Mouse (Mus musculus) adrenal gland (tissue): ENCODE results near the gene Ric8b.

Experiments used
- intact Hi-C: fragments of 180-260 bp; cut with DNase I; formaldehyde crosslinking; loops from one replicate; pipeline ENCODE4 v1.15.1; 2025

The Ric8b gene

DNA sequence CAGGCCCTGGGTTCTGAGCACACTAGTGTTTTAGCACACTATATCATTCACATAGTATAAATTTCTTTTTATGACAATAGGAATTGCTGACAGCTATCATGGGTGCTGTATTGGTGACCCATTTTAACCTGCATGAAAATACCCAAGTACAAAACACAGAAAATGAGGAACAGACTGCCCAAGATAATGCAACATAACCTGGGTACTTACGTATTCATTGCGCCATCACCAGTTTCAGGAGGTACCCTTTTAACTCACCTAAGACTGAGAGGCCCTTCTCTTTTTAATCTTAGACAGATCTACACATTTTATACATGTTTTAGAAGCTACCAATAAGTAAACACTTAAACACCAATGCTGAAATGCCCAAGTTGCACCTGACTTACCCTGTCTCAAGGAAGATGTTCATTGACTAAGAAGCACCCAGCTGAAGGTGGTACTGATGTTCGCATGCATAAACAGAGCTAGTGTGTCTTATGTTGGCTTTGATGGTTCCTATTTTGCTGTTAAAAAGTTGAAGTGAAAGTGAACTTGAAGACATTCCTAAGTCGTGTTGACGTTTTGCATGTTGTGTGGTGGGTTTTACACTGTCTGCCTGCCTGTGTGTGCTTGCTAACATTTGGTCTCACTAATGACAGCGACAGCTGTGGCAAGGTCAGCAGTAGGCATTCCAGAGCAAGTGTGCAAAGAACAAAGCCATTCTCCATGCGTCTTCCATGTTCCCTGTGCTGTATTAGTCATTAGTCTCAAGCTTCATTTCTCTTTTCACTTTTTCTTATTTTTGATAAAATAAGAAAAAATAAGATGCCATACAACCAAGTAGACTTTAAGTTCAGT, 86.0 kb downstream of the Ric8b start:
- intact Hi-C loops, result no loop called here

- intact Hi-C loops, result no loop called here
Observed at GRCm38 (mm10) chr10:85006573-85007310, 89.3 kb downstream of the Ric8b start.

DNA sequence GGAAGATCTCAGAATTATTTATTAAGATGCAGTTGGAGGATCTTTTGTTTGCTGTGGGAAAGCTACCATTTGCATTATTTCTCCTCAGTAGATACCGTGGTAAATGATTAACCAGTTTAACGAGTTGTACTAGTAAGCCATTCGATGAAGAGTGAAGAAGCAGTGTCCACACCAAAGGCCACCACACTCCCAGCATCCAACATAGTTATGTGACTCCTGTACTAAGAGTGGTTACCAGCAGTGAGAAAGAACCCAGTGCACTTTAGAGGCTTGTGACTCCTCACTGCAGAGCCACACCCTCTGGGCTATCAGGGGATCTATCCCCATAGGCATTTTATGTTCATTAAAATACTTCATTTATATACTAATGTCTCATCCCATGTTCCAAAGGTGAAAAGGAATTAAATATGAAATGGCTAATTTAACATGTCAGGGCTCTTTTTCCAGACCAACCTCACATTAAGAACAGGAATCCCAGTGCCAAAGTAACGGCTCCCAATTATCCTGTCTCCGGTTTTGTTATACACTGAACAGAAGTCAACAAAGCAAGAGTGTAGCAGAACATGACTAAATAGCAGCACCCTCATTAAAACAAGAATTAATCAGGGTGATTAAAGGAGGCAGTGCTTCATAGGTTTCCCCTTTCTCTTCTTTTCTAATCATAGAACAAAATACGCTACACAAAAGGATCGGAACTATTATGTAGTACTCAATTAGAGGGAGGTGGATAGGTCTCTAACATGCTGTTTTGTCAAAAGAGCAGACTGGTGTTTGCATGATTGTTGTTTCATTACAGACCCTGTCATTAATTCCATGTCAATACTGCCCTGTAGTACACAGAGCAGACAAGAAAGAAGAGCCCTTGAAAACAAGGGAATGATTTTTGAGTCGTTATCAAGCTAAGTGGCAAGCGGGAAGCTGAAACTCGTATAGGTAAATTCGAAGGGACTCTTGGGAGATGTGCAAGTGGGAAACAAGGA, 90.7 kb downstream of the Ric8b start:
- intact Hi-C loops, result no loop called here

- intact Hi-C loops, result no loop called here
Observed at GRCm38 (mm10) chr10:85011066-85011465, 93.7 kb downstream of the Ric8b start.

- intact Hi-C loops, result no loop called here
Observed at GRCm38 (mm10) chr10:85013464-85013863, 96.0 kb downstream of the Ric8b start.

DNA sequence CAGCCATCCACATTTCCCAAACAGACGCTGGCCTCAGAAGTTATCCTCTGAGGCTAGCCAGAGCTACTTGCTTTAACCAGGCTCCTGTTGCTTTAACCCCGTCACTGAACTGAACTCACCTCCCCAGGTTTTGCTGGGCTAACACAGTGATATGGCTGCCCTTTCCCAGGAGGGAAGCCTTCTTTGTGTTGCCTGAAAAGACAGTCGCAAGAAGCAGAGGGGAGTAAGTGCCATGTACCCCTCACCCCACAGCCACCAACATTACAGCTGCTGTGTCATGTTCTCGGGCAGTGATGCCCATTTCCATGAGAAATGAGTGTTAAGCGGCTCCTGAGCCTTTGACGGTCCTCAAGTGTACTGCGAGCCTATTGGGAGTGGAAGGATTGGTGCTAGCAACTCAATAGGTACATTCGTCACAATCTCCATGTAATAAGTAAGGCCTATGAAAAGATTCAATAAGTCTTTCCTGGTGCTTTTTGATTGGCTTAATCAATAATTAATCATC, 96.6 kb downstream of the Ric8b start:
- intact Hi-C loops, result no loop called here

GRCm38 (mm10) chr10:85014456-85014976, 97.1 kb downstream of the Ric8b start:
- intact Hi-C loops, result no loop called here

GRCm38 (mm10) chr10:85022647-85023312, 105.4 kb downstream of the Ric8b start:
- intact Hi-C loops, result no loop called here

DNA sequence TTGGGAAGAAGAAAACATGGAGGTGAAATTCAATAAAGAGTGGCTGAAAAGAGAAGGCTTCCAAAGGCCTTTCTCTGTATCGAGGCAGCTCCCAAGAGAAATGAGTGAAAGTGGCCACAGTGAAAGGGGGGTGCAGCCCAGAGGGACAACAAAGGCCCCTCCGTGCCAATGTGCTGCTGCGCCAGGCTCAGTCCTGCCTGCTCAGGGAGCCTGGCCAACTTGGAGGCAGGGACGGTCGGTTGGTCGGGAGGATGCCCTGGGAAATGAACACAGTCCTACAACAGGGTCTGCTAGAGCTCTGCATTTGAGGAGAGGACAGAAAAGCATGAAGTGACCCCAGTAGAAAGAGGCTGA, 105.9 kb downstream of the Ric8b start:
- intact Hi-C loops, result no loop called here

- intact Hi-C loops, result no loop called here
Observed at GRCm38 (mm10) chr10:85025799-85026424, 108.5 kb downstream of the Ric8b start.

- intact Hi-C loops, result no loop called here
Observed at GRCm38 (mm10) chr10:85027619-85028175, 110.3 kb downstream of the Ric8b start.

DNA sequence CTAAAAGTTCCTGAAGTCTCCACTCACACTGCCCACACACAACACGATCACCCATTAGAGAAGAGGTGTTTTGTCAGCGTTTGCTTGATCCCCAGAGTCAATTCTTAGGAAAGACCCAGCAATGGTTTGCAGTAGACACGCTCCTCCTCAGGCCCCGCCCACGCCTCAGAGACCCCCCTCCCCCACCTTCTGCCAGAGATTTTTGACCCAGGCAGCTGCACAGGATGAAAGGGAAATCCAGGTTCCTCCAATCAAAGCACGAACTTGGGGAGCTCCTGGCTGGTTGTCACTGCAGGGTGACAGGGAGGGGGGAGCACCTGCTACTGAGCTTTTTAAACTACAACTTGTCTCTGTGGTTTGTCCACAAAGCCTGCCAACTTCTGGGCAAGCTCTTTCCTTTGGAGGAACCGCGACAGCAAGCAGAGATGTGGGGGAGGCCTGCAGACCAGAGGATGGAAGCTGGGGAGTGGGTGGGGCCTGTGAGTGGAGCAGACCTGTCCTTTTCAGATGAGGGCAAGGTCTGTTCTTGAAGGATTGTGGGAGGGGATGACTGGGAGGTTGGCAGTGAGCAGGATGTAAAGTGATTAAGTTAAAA, 117.8 kb downstream of the Ric8b start:
- intact Hi-C loops, result no loop called here

DNA sequence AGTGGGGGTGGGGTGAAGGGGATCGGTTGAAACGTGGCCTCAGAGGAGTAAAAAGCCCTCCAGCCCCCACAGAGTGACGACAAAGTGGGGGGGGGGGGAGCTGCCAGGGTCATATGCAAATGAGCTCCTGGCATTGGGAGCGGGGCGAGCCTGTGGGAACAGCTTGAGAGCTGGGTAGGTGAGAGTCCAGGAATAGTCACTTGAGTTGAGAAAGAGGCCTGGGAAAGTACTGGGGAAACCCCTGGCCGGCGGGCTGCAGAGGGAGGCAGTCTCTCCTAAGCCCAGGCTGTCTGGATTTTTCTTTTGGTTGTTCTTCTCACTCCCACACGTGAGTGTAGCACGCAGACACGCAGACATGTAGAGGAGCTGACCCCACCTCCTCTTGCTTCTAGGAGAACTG, 120.7 kb downstream of the Ric8b start:
- intact Hi-C loops, result no loop called here

GRCm38 (mm10) chr10:85038852-85039251, 121.4 kb downstream of the Ric8b start:
- intact Hi-C loops, result no loop called here

GRCm38 (mm10) chr10:85044191-85044711, 126.8 kb downstream of the Ric8b start:
- intact Hi-C loops, result no loop called here

DNA sequence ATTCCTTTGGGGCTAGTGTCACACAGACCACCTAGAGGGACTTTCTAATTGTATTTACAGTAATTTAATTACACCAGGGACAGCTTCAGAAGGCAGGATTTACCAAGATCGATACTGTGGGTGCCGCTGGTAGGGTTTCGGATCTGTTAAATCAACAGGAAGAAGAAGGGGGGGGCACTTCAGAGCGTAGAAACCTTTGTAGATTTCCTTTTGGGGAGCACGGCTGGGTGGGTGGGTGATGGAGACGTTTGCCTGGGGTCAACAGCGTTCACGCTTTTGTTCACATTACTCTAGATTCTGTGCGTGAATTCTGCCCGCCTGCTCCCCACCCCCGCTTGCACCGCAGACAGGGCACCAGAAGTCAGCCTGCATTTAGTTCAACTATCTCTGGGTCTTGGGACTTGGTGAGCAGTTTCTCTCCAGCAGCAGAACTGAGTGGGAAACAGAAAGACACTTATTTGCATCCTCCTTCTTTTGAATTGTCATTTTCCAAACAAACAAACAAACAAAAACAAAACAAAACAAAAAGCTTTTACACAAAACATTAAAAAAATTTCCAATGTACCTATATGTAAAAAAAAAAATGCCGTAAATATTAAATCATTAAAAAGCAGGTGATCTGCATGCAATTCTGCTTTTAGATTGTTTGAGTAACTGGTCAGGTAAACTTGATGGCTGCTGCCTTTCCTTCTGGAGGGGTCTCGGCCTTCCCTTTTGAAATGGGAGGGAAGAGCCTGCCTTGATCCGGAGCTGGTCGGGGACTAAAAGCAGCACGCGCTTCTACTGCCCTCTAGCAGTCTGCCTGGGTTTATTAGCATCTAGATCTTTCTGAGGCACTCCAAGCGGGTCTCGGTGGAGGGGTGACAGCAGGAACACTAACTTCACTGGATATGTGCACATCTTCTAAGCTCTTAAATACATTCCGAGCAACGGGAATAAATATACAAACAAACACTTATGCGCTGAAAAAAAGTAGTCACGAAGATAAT, 127.6 kb downstream of the Ric8b start:
- intact Hi-C loops, result loop anchor here (5.0 kb wide), 2 partner anchors 208 to 403 kb away; no protein-coding TSS in a partner anchor

DNA sequence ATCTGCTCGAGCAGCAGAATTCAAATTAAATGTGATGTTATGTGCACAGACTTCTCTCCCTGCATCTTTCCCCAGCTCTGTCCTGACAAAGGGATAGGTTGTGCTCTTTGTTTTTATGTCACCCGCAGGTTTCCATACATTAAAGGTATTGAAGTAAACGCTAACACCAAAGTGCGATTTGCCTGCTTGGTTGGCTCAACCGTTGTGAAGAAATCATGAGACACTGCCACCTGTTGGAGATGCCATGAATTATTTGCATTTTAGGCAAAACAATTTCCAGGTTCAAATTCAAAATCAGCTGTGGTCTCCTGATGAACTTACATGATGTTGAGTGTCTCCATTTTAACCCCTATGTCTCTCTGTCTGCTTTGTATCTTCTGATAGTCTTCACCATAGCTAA, 129.2 kb downstream of the Ric8b start:
- intact Hi-C loops, result loop anchor here (5.0 kb wide), 2 partner anchors 209 to 404 kb away; no protein-coding TSS in a partner anchor

DNA sequence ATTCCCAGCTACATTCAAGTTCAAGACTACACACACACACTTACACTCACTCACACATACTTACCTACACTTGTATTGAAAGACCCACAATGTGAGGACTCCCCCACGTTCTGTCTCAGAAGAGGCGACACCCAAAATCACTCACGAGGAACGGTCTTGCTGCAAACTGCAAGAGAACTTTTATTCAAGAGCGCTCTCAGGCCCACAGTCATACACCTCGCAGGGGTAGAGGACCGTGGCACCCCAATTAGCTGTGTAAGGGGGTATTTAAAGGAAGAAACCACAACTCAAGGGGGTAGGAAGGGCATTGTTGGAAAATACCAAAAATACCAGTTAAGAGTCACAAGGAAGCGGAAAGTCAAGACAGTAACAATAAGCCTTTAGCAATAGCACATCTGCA, 130.6 kb downstream of the Ric8b start:
- intact Hi-C loops, result loop anchor here (5.0 kb wide), 2 partner anchors 211 to 406 kb away; no protein-coding TSS in a partner anchor
